Mouse (Mus musculus): ENCODE results near the gene Igfbp6. TPM values are rescaled to one million over a fixed set of nuclear protein-coding genes. Genes with fewer than 3 reads are reported as not detected.
A peak's percentile ranks its signal among the peaks of the same experiment; 100 is the strongest.

Gene Igfbp6
- polyA plus RNA-seq, 2 experiments: 0.66 to 0.95 TPM

DNA sequence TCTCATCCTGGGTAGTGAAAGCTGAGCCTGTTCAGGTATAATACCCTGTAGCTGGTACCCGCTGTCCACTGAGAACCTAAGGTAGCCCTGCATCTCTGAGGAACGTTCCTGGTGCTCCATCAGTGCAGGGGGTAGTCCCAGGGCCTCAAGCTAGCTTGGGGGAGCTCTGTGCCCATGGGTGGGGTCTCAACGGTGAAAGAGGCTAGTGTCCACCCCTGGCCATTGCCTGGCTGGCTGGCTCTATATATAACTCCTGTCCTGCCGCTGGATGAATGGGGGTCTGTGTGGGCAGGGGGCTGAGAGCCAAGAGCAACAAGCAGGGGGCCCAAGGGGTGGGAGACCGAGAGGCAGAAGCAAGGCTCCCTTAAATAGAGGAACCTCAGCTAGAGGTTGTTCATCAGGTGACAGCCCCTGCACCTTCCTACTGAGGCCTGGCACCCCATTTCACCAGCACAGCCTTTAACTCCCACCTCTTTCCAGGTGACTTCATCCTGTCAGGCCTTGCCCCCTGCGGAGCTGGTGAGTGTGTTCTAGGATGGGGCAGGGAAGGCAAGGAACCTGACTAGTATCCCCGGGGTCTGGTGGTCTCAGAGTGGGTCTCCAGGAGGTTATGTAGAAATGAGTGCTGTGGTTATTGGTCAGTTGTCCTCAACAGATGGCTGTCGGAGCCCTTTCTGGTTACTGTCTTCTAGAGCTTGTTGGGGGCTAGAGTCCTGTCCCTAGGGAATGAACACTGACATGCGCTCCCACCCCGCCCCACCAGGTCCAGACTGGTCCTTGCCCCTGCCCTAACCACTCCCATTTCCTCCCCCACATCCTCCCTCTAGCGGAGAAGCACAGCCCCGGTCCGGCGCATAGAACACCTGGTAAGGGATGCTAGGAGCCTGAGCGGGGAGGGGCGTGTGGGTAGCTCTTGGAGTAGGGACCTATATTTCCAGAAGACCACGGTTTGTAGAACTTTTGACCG lies 38.1 kb upstream of the Igfbp6 start:
- peaks cover 0 to 14% of the 10 kb centered on the region in 2 experiments; a peak in 2 of 4 replicates for H3K4me1 ChIP-seq (replicated peaks; ENCODE audit: control insufficient read depth in 2 of 2, insufficient read depth in 2 of 2, low read length in 1 of 2)
- peaks cover 10% of the 10 kb centered on the region for H3K27me3 ChIP-seq (ENCODE audit: control insufficient read depth, insufficient read depth, low read length)
- 25% methylated on average over 18 of the region's 18 CpGs for WGBS (ENCODE audit: insufficient replicate concordance)
- H3K9me3 ChIP-seq (ENCODE audit: control insufficient read depth, low read length): no peaks in the 10 kb centered on the region
- no peak for ATAC-seq (ENCODE audit: insufficient read depth)
- DNase-seq (ENCODE audit: low read depth in 3 of 3, low spot score in 3 of 3): no peak
- H3K36me3 ChIP-seq (replicated peaks; ENCODE audit: control insufficient read depth, insufficient read depth, low read depth): no peaks in the 10 kb centered on the region
- H3K9ac ChIP-seq (replicated peaks): no peak overlapping the region
- peak overlapping the region; percentile 64 for H3K4me2 ChIP-seq (ENCODE audit: low read depth)
- no peak overlapping the region for H3K27ac ChIP-seq
- no peak for TF ChIP-seq EP300 (IDR thresholded peaks at IDR 0.05; ENCODE audit: low read depth)
- peak; percentile 35 for TF ChIP-seq CTCF (IDR thresholded peaks at IDR 0.05; ENCODE audit: low read depth)
- H3K4me3 ChIP-seq (ENCODE audit: insufficient read depth in 1 of 2, low read depth in 2 of 2, low read length in 2 of 2): no peak overlapping the region; a peak in 1 of 4 replicates

GRCm38 (mm10) chr15:102106754-102107456 lies 37.3 kb upstream of the Igfbp6 start:
- DNase-seq (ENCODE audit: low read depth in 3 of 3, low spot score in 3 of 3): no peak
- no peak overlapping the region for H3K9ac ChIP-seq (replicated peaks)

DNA sequence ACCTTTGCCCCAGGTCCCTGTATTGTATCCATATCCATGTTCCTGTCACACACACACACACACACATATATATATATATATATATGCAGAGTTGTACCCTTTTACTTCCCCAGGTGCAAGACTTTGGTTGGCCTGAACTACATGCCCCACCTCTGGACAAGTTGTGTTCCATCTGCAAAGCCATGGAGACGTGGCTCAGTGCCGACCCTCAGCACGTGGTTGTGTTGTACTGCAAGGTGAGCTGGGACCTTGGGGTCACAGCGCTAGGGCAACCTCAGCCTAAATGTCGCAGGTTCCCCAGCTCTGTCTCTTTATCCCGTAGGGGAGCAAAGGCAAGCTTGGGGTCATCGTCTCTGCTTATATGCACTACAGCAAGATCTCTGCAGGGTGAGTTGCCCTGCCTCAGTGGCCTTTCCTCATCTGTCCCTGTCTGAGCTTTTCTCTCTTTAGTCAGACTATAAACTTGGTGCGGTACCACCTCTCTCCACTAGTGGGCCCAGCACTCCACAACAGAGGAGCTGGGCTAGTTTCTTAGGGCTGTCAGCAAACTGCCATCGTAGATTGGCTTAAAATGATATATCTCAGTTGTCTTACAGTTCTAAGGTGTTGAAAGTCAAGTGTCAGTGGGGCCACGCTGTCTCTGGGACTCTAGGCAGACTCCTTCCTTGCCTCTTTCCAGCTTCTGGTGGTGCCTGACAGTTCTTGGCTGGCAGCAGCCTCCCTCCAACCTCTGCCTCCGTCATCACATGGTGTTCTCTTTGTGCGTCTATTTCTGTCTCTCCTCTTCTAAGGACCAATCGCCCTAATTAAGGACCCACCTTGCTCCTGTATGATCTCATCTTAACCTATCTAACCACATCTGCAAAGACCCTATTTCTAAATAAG lies 36.2 kb upstream of the Igfbp6 start:
- Histone ChIP-seq H3K9ac (replicated peaks) (no peak overlapping the region), H3K9me3 (ENCODE audit: control insufficient read depth, low read length) (no peaks in the 10 kb centered on the region), H3K4me3 (ENCODE audit: insufficient read depth in 1 of 2, low read depth in 2 of 2, low read length in 2 of 2) (no peak overlapping the region), H3K4me1 (replicated peaks; ENCODE audit: control insufficient read depth in 2 of 2, insufficient read depth in 2 of 2, low read length in 1 of 2) (peaks cover 0 to 14% of the 10 kb centered on the region in 2 experiments; a peak in 1 of 4 replicates), H3K27me3 (ENCODE audit: control insufficient read depth, insufficient read depth, low read length) (peaks cover 6% of the 10 kb centered on the region), H3K27ac (no peak overlapping the region), H3K4me2 (ENCODE audit: low read depth) (no peak overlapping the region), H3K36me3 (replicated peaks; ENCODE audit: control insufficient read depth, insufficient read depth, low read depth) (no peaks in the 10 kb centered on the region)
- no peak for ATAC-seq (ENCODE audit: insufficient read depth)
- 41% methylated on average over 13 of the region's 13 CpGs for WGBS (ENCODE audit: insufficient replicate concordance)
- peak in 2 of 3 experiments; percentile 41 to 55 for DNase-seq (ENCODE audit: low read depth in 3 of 3, low spot score in 3 of 3)
- TF ChIP-seq EP300 (IDR thresholded peaks at IDR 0.05; ENCODE audit: low read depth) (no peak), CTCF (IDR thresholded peaks at IDR 0.05; ENCODE audit: low read depth) (peak; percentile 88)

More at GRCm38 (mm10) chr15:102106754-102107456, 37.3 kb upstream of the Igfbp6 start:
- Histone ChIP-seq H3K36me3 (replicated peaks; ENCODE audit: control insufficient read depth, insufficient read depth, low read depth) (no peaks in the 10 kb centered on the region), H3K4me3 (ENCODE audit: insufficient read depth in 1 of 2, low read depth in 2 of 2, low read length in 2 of 2) (peak overlapping the region; percentile 39 to 40), H3K27ac (no peak overlapping the region), H3K4me1 (replicated peaks; ENCODE audit: control insufficient read depth in 2 of 2, insufficient read depth in 2 of 2, low read length in 1 of 2) (peaks cover 0 to 14% of the 10 kb centered on the region in 2 experiments; a peak in 1 of 4 replicates), H3K4me2 (ENCODE audit: low read depth) (peak overlapping the region; percentile 64), H3K27me3 (ENCODE audit: control insufficient read depth, insufficient read depth, low read length) (peaks cover 6% of the 10 kb centered on the region), H3K9me3 (ENCODE audit: control insufficient read depth, low read length) (no peaks in the 10 kb centered on the region)
- TF ChIP-seq EP300 (IDR thresholded peaks at IDR 0.05; ENCODE audit: low read depth) (no peak), CTCF (IDR thresholded peaks at IDR 0.05; ENCODE audit: low read depth) (no peak)
- peak; percentile 21; the same call in 1 of the 2 replicates for ATAC-seq (ENCODE audit: insufficient read depth)
- 30% methylated on average over 38 of the region's 38 CpGs for WGBS (ENCODE audit: insufficient replicate concordance)

- ATAC-seq (ENCODE audit: insufficient read depth): no peak
- 47% methylated on average over 18 of the region's 18 CpGs for WGBS (ENCODE audit: insufficient replicate concordance)
Measured at GRCm38 (mm10) chr15:102108651-102109525, 35.3 kb upstream of the Igfbp6 start.

More at GRCm38 (mm10) chr15:102108651-102109525, 35.3 kb upstream of the Igfbp6 start:
- TF ChIP-seq EP300 (IDR thresholded peaks at IDR 0.05; ENCODE audit: low read depth) (no peak), CTCF (IDR thresholded peaks at IDR 0.05; ENCODE audit: low read depth) (peak; percentile 78)
- H3K27ac ChIP-seq: no peak overlapping the region
- H3K9me3 ChIP-seq (ENCODE audit: control insufficient read depth, low read length): no peaks in the 10 kb centered on the region
- H3K36me3 ChIP-seq (replicated peaks; ENCODE audit: control insufficient read depth, insufficient read depth, low read depth): no peaks in the 10 kb centered on the region
- DNase-seq (ENCODE audit: low read depth in 3 of 3, low spot score in 3 of 3): peak in 2 of 3 experiments; percentile 38 to 47
- peaks cover 0 to 8% of the 10 kb centered on the region in 2 experiments; a peak in 1 of 4 replicates for H3K4me1 ChIP-seq (replicated peaks; ENCODE audit: control insufficient read depth in 2 of 2, insufficient read depth in 2 of 2, low read length in 1 of 2)
- H3K27me3 ChIP-seq (ENCODE audit: control insufficient read depth, insufficient read depth, low read length): peaks cover 6% of the 10 kb centered on the region
- no peak overlapping the region for H3K9ac ChIP-seq (replicated peaks)
- no peak overlapping the region for H3K4me2 ChIP-seq (ENCODE audit: low read depth)
- H3K4me3 ChIP-seq (ENCODE audit: insufficient read depth in 1 of 2, low read depth in 2 of 2, low read length in 2 of 2): no peak overlapping the region

All from liver, embryonic 14.5 days (tissue).